Mouse (Mus musculus) limb, embryonic 12.5 days (tissue): ENCODE data around the gene Hsf2. TPM values are rescaled to one million over a fixed set of nuclear protein-coding genes. Genes with fewer than 3 reads are reported as not detected.

Experiments
- ATAC-seq: fragments of 200-750 bp; cut with Nextera tagmentation; 2 replicates; pipeline ENCODE4 v1.8.0; 2017; ENCODE audit warnings: low read depth, moderate TSS enrichment; ENCODE audit not compliant: insufficient number of reproducible peaks, insufficient read depth, low FRiP score, low TSS enrichment
- H3K27ac ChIP-seq: fragments of 300-500 bp; sonication (generic); 2 replicates; pipeline ENCODE4 v1.5.1; 2016; ENCODE audit warnings: mild to moderate bottlenecking, moderate library complexity
- H3K27me3 ChIP-seq: fragments of 300-500 bp; sonication (generic); 2 replicates; pipeline ENCODE4 v1.6.1; 2016; ENCODE audit warnings: mild to moderate bottlenecking, moderate library complexity
- H3K36me3 ChIP-seq: fragments of 300-500 bp; sonication (generic); 2 replicates; pipeline ENCODE4 v1.6.1; 2016; ENCODE audit warnings: mild to moderate bottlenecking, moderate library complexity
- H3K4me1 ChIP-seq: fragments of 300-500 bp; sonication (generic); replicated peaks from 2 replicates; pipeline ENCODE4 v1.6.1; 2016
- H3K4me2 ChIP-seq: fragments of 300-500 bp; sonication (generic); 2 replicates; pipeline ENCODE4 v1.6.1; 2016; ENCODE audit warnings: mild to moderate bottlenecking, moderate library complexity
- H3K4me3 ChIP-seq: fragments of 300-500 bp; sonication (generic); replicated peaks from 2 replicates; pipeline ENCODE4 v1.5.1; 2016; ENCODE audit warnings: mild to moderate bottlenecking
- H3K9ac ChIP-seq: fragments of 300-500 bp; sonication (generic); replicated peaks from 2 replicates; pipeline ENCODE4 v1.6.1; 2016; ENCODE audit warnings: mild to moderate bottlenecking, moderate library complexity
- H3K9me3 ChIP-seq: fragments of 300-500 bp; sonication (generic); 2 replicates; pipeline ENCODE4 v1.6.1; 2016; ENCODE audit warnings: mild to moderate bottlenecking, moderate library complexity
- WGBS: fragments of 180-500 bp; shearing (Covaris S2); methylation state at CpG from one replicate; pipeline ENCODE4 v1.1.7; 2016; 5-methylcytosine and 5-hydroxymethylcytosine counted together
- polyA plus RNA-seq: library from polyadenylated mRNA; unstranded; fragments of >200 nt; fragmentation: Nextera tagmentation; extraction: Ambion mirVana; gene quantifications from 2 replicates; pipeline ENCODE4 v1.2.1, GENCODE M21; 2016

Hsf2 gene
- polyA plus RNA-seq, 1 experiment from 2014 or later, result 51.2 TPM

DNA sequence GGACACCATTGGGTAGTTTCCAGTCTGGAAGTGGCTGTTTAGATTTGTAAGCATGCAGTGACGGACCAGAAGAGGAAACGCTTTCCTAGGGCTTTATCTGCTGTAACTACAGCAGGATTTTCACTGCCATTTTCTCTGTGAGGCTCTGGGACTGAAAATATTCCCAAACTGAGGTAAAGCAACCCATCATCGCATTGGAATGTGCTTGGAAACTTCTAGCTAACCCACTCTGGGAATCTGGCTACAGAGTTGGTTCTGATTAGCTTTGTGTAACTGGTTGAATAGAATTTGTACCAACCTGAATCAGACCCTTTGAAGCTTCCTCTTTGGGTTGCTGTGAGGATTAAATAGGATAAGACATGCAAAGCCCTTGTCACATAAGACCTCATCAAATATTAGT is 1.4 kb upstream of the Hsf2 start:
- H3K27me3 ChIP-seq, result no peaks in the 10 kb centered on the region
- H3K4me1 ChIP-seq, result peaks cover 11% of the 10 kb centered on the region; the same call in 1 of the 2 replicates
- H3K36me3 ChIP-seq, result no peaks in the 10 kb centered on the region
- 86% methylated on average over 3 of the region's 3 CpGs for WGBS
- no peaks in the 10 kb centered on the region for H3K9me3 ChIP-seq
- no peak overlapping the region for H3K27ac ChIP-seq
- no peak overlapping the region for H3K9ac ChIP-seq
- no peak for ATAC-seq
- no peak overlapping the region for H3K4me2 ChIP-seq
- no peak overlapping the region for H3K4me3 ChIP-seq

DNA sequence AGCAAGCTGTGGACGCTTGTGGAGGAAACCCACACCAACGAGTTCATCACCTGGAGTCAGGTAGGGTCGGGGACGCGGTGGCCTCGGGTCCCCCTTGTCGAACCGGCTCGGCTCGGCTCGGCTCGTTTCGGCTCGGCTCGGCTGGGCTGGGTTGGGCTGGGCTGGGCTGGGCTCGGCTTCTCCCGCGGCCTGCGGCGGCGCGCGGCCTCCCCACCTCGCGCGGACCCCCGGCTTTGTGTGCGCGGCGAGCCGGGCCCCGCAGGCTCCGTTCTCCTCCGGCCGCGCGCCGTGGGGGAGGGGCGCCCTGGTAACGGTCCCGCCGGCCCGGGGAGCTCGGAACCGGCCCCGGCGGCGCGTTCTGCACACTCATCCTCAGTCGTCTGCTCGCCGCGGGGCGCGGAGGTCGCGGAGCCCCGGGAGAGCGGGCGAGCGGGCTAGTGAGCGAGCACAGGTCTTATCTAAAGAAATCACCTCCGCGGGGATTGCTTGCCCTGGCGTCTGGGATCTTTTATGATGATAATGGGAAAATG is 422 bp downstream of the Hsf2 start:
- peak; percentile 90 for ATAC-seq
- Histone ChIP-seq H3K9ac (peak overlapping the region; percentile 97), H3K27ac (peak overlapping the region; percentile 99), H3K27me3 (no peaks in the 10 kb centered on the region), H3K4me3 (peak overlapping the region; percentile 89), H3K36me3 (peaks cover 2% of the 10 kb centered on the region; the same call in 1 of the 2 replicates), H3K4me2 (peak overlapping the region; percentile 61), H3K9me3 (no peaks in the 10 kb centered on the region), H3K4me1 (peaks cover 11% of the 10 kb centered on the region; the same call in 1 of the 2 replicates)
- WGBS, result under 1% methylated on average over 65 of the region's 65 CpGs

DNA sequence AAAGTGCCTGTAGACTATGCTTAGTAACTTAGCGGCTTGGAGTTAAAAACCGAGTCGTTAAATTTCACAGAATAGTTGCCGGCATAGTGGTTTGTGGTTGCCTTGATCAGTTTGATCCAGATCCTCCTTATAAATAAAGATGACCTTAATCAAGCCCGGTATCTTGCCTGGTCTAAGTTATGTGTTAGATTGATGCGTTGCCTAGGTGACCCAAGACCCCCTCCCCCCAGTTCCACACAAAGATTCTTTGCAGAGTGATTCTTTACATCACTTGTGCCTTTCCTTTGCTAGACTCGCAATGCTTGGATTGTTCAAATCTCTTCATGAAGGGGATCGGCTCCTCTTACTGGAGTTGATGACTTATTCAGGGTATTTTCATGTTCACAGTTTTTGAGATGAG is 1.0 kb downstream of the Hsf2 start:
- Histone ChIP-seq H3K9me3 (no peaks in the 10 kb centered on the region), H3K4me2 (peak overlapping the region; percentile 61), H3K4me3 (peak overlapping the region; percentile 89), H3K27ac (no peak overlapping the region), H3K36me3 (peaks cover 8% of the 10 kb centered on the region; the same call in 1 of the 2 replicates), H3K27me3 (no peaks in the 10 kb centered on the region), H3K9ac (peak overlapping the region; percentile 97), H3K4me1 (peaks cover 11% of the 10 kb centered on the region; the same call in 1 of the 2 replicates)
- ATAC-seq, result no peak
- WGBS, result 2% methylated on average over 8 of the region's 8 CpGs

DNA sequence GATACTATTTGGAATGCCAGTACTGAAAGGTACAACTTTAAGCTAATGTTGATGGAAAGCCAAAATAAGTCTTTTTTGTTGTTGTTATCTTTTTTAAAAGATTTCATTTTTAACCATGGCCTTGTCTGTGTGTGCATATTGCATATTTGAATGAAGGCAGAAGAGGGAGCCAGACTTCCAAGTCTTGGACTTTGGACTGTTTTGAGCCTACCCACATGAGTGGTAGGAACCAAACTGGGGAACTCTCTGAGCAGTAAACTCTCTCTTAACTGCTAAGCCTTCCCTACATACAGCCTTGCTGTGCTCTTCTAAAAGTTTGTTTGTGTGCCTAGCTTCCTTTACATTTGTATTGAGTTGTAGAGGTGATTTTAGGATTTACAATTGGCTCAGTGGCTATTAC is 2.4 kb downstream of the Hsf2 start:
- H3K27ac ChIP-seq, result no peak overlapping the region
- H3K4me3 ChIP-seq, result no peak overlapping the region
- no peaks in the 10 kb centered on the region for H3K27me3 ChIP-seq
- no peak overlapping the region for H3K9ac ChIP-seq
- peak overlapping the region; percentile 61; the same call in 1 of the 2 replicates for H3K4me2 ChIP-seq
- no peak for ATAC-seq
- peaks cover 11% of the 10 kb centered on the region; the same call in 1 of the 2 replicates for H3K4me1 ChIP-seq
- H3K9me3 ChIP-seq, result peaks cover 4% of the 10 kb centered on the region; the same call in 1 of the 2 replicates
- H3K36me3 ChIP-seq, result peaks cover 12% of the 10 kb centered on the region

DNA sequence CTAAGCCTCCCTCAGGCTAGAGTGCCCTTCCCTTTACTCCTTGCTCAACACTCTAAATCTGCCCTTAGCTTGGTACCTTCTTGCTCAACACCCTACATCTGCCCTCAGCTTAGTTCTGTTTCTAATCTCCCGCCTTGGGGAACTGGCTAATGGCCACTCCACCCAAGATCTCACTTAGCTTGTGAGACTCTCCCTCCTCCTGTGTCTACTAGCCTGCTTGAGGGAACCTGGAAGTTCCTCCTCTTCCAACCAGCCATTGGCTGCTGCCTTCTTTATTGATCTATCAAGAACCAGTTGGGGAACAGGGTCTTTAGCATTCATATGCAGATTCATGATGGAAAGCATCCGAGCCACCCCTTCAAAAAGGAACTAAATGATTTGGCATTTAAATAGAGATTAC is 5.9 kb downstream of the Hsf2 start:
- no peak for ATAC-seq
- Histone ChIP-seq H3K4me1 (peaks cover 11% of the 10 kb centered on the region; the same call in 1 of the 2 replicates), H3K9ac (no peak overlapping the region), H3K36me3 (peaks cover 27% of the 10 kb centered on the region), H3K4me2 (no peak overlapping the region), H3K27ac (no peak overlapping the region), H3K9me3 (peaks cover 7% of the 10 kb centered on the region; the same call in 1 of the 2 replicates), H3K4me3 (no peak overlapping the region), H3K27me3 (no peaks in the 10 kb centered on the region)
- 90% methylated on average over 2 of the region's 2 CpGs for WGBS

DNA sequence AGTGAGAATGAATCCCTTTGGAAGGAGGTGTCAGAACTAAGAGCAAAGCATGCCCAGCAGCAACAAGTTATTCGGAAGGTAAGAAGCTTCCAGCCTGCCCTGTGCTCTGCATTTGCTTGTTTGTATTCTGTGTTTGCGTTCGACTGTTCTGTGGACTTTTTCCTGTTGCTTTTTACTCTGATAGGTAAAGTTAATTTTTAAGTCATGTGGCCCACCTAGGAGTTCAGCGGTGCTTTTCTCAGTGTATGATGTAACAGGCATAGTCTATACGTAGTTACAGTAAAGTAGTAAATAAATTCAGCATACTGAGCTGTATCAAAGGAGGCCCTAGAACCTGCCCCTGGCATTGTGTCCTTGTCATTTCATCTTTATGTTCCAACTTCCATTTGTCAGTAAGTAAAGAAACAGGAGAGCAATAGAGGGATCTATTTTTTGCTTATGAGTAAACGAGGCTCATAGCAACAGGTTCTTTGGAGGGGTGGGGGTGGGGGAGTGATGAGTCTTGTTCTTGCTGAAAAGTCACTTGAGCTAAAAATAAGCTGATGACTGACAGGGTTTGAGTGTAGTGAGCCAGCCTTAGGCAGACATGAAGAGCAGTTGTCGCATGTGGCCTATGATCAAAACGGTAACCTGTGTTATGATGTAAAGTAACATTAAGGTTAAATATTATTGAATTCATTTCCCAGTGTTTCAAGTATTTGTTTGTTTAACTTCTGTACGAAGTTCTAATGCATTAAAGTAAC is 13.4 kb downstream of the Hsf2 start:
- Histone ChIP-seq H3K27me3 (no peaks in the 10 kb centered on the region), H3K4me1 (no peaks in the 10 kb centered on the region), H3K4me2 (no peak overlapping the region), H3K27ac (no peak overlapping the region), H3K9ac (no peak overlapping the region), H3K36me3 (peaks cover 38% of the 10 kb centered on the region; the same call in 1 of the 2 replicates), H3K9me3 (no peaks in the 10 kb centered on the region), H3K4me3 (no peak overlapping the region)
- ATAC-seq, result no peak
- WGBS, result 84% methylated on average over 9 of the region's 9 CpGs

DNA sequence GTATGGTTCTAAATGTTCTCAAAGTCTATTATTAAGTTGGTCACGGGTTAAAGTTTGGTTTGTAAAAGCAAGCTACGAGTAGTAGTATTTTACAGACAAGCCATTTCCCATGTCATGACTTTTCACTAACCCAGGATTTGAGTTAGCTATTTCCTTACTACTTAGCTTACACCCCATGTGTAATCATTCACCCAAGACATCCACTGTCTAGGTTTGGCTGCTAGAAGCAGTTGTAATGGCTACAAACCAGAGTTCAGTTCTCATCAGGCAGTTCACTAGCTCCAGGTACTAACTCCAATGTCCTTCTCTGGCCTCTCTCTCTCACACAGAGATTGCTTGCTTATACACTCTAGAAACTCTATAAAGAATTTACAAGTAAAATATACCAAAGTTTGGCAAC is 28.4 kb downstream of the Hsf2 start:
- H3K9ac ChIP-seq, result no peak overlapping the region
- ATAC-seq, result no peak

DNA sequence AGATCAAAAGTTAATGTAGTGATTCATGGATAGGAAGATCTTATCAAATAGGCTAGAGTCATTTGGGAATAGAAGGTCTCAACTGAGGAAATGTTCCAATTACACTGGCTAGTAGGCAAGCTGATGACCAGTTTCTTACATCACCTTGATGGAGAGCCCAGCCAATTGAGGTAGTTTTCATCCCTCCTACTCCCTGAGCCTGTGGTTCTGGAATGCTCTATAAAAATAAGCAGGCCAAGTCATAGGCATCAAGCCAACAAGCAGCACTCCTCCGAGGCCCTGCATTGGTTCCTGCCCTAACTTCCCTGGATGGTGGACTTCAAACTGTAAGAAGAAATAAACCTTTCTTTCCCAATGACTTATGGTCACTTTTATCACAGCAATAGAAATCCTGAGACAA is 29.1 kb downstream of the Hsf2 start:
- H3K9ac ChIP-seq, result no peak overlapping the region
- no peaks in the 10 kb centered on the region for H3K27me3 ChIP-seq
- peaks cover 79% of the 10 kb centered on the region for H3K36me3 ChIP-seq
- H3K4me3 ChIP-seq, result no peak overlapping the region
- no peak for ATAC-seq
- H3K4me1 ChIP-seq, result no peaks in the 10 kb centered on the region
- no peak overlapping the region for H3K4me2 ChIP-seq
- no peak overlapping the region for H3K27ac ChIP-seq
- WGBS, result 81% methylated on average over 1 of the region's 1 CpGs
- no peaks in the 10 kb centered on the region for H3K9me3 ChIP-seq

More for the DNA sequence above, 28.4 kb downstream of the Hsf2 start:
- WGBS, result 99% methylated on average over 2 of the region's 2 CpGs
- no peaks in the 10 kb centered on the region for H3K9me3 ChIP-seq
- H3K36me3 ChIP-seq, result peaks cover 75% of the 10 kb centered on the region
- H3K4me2 ChIP-seq, result no peak overlapping the region
- no peaks in the 10 kb centered on the region for H3K27me3 ChIP-seq
- H3K27ac ChIP-seq, result no peak overlapping the region
- H3K4me1 ChIP-seq, result no peaks in the 10 kb centered on the region
- H3K4me3 ChIP-seq, result no peak overlapping the region

DNA sequence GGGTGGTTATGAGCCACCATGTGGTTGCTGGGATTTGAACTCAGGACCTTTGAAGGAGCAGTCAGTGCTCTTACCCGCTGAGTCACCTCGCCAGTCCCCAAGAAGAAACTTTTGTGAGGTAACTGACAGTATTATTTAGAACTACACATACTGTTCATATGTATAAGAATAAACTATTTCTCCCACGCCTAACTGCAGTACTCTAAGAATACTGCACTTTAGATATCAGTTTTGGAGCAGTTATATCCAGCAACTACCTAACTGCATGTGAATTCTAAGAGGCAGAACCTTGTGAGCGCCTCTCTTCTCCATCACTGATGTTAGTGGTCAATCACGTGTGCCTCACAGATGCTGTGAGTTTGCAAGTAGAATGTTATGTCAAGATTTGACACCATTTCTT is 40.3 kb downstream of the Hsf2 start:
- peaks cover 4% of the 10 kb centered on the region; the same call in 1 of the 2 replicates for H3K9me3 ChIP-seq
- no peak overlapping the region for H3K9ac ChIP-seq
- no peak overlapping the region for H3K4me2 ChIP-seq
- no peak overlapping the region for H3K27ac ChIP-seq
- H3K4me1 ChIP-seq, result peaks cover 16% of the 10 kb centered on the region
- 92% methylated on average over 5 of the region's 5 CpGs for WGBS
- no peak for ATAC-seq
- H3K4me3 ChIP-seq, result no peak overlapping the region
- peaks cover 49% of the 10 kb centered on the region for H3K36me3 ChIP-seq
- H3K27me3 ChIP-seq, result no peaks in the 10 kb centered on the region

DNA sequence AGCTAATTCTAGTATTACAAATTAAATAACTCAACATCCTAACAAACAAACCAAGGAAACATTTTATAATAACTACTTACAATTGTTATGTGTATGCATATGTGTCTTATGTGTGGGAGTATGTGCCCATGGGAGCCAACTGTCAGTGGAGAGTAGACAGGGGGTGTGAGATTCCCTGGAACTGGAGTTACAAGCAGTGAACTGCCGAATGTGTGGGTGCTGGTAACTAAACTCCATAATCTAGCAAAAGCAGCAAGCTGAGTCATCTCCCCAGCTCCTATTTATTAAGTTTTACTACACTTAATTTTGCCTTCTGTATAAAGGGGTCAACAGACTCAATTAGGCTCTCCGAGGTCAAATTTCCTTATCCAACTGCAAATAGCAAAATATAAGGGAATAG is 44.9 kb downstream of the Hsf2 start:
- Histone ChIP-seq H3K4me2 (peak overlapping the region; percentile 66), H3K36me3 (peaks cover 13% of the 10 kb centered on the region), H3K4me1 (peaks cover 16% of the 10 kb centered on the region), H3K27ac (no peak overlapping the region), H3K4me3 (peak overlapping the region; percentile 80), H3K27me3 (no peaks in the 10 kb centered on the region), H3K9me3 (no peaks in the 10 kb centered on the region), H3K9ac (no peak overlapping the region)
- ATAC-seq, result no peak
- WGBS, result 66% methylated on average over 2 of the region's 2 CpGs

DNA sequence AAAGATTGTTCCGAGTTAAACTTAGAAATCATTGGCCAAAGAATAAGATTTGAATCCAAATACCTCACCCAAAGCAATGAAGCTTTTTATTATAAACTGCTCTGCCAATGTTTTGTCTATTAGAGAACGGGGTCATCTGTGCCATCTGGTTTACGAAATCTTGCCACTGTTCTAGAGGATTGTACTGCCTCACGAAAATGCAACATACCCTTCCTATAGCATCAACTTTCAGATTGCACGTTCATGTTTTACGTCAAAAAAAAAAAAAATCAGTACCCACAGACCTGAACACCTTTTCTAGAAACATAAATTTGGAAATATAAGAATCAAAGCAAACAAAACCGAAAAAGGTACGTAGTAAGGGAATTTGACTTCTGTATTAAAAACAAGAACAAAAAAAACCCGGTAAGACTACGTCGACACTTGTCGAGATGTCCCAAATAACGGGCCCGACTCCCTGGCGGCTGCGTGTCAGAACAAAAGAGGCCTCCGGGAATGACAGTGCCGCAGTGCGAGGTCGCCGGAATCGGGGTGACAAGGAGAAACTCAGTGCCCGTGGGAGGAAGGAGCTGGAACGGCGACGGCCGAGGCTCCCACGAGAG is 45.5 kb downstream of the Hsf2 start:
- no peaks in the 10 kb centered on the region for H3K9me3 ChIP-seq
- WGBS, result 5% methylated on average over 28 of the region's 28 CpGs
- H3K9ac ChIP-seq, result peak overlapping the region; percentile 92
- H3K36me3 ChIP-seq, result peaks cover 6% of the 10 kb centered on the region
- peak overlapping the region; percentile 93 for H3K27ac ChIP-seq
- H3K4me3 ChIP-seq, result peak overlapping the region; percentile 80
- no peak for ATAC-seq
- peak overlapping the region; percentile 66 for H3K4me2 ChIP-seq
- H3K27me3 ChIP-seq, result no peaks in the 10 kb centered on the region
- peaks cover 16% of the 10 kb centered on the region for H3K4me1 ChIP-seq
